Mouse (Mus musculus) forebrain, embryonic 12.5 days (tissue): ENCODE measurements at regions not wholly inside any gene's neighbourhood (a gene's known extent, or its start where the extent isn't known, plus 50 kb on each side); places are given as distances from the start of the nearest gene placed in this dataset.

Experiments
- ATAC-seq: fragments of 200-750 bp; cut with Nextera tagmentation; 2 replicates; pipeline ENCODE4 v1.8.0; 2017; ENCODE audit warnings: moderate TSS enrichment; ENCODE audit not compliant: low FRiP score
- H3K27ac ChIP-seq: fragments of 300-500 bp; sonication (generic); 2 replicates; pipeline ENCODE4 v1.5.1; 2016; ENCODE audit warnings: mild to moderate bottlenecking
- H3K27me3 ChIP-seq: fragments of 300-500 bp; sonication (generic); 2 replicates; pipeline ENCODE4 v1.6.1; 2016; ENCODE audit warnings: mild to moderate bottlenecking
- H3K36me3 ChIP-seq: fragments of 300-500 bp; sonication (generic); replicated peaks from 2 replicates; pipeline ENCODE4 v1.6.1; 2016; ENCODE audit warnings: mild to moderate bottlenecking
- H3K4me1 ChIP-seq: fragments of 300-500 bp; sonication (generic); 2 replicates; pipeline ENCODE4 v1.6.1; 2016
- H3K4me2 ChIP-seq: fragments of 300-500 bp; sonication (generic); 2 replicates; pipeline ENCODE4 v1.6.1; 2016; ENCODE audit warnings: mild to moderate bottlenecking, moderate library complexity
- H3K4me3 ChIP-seq: fragments of 300-500 bp; sonication (generic); replicated peaks from 2 replicates; pipeline ENCODE4 v1.5.1; 2016; ENCODE audit warnings: mild to moderate bottlenecking
- H3K9ac ChIP-seq: fragments of 300-500 bp; sonication (generic); 2 replicates; pipeline ENCODE4 v1.6.1; 2016; ENCODE audit warnings: mild to moderate bottlenecking
- H3K9me3 ChIP-seq: fragments of 300-500 bp; sonication (generic); 2 replicates; pipeline ENCODE4 v1.6.1; 2016
- WGBS: fragments of 180-500 bp; shearing (Covaris S2); methylation state at CpG from one replicate; pipeline ENCODE4 v1.1.7; 2016; 5-methylcytosine and 5-hydroxymethylcytosine counted together

DNA sequence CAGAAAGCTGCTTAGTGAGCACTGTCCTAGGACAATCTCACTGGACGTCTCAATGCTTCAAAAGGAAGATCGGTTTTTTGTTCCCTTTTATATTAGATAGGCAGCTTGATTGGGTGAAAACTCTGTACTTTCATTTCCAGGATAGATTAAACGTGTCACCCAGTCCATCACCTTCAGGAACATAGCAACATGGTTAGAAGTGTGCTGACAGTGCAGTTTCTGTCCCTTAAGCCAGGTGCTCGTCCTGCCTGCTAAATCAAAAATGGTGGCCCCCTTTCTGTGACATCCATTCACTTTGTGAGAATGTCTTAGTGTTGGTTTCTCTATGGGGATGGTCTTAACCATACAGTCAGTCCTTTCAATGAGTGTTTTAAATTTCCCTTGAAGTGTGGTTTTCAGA is 160.9 kb upstream of the Sh3bp4 start:
- Histone ChIP-seq H3K4me2 (no peak overlapping the region), H3K9ac (no peak overlapping the region), H3K9me3 (0 out of 2 replicates have a peak, but pooled peaks cover 5% of the 10 kb centered on the region), H3K27ac (no peak overlapping the region), H3K4me1 (peaks cover 15% of the 10 kb centered on the region), H3K4me3 (no peak overlapping the region), H3K36me3 (no peaks in the 10 kb centered on the region), H3K27me3 (no peaks in the 10 kb centered on the region)
- no peak for ATAC-seq
- WGBS: 72% methylated on average over 4 of the region's 4 CpGs

DNA sequence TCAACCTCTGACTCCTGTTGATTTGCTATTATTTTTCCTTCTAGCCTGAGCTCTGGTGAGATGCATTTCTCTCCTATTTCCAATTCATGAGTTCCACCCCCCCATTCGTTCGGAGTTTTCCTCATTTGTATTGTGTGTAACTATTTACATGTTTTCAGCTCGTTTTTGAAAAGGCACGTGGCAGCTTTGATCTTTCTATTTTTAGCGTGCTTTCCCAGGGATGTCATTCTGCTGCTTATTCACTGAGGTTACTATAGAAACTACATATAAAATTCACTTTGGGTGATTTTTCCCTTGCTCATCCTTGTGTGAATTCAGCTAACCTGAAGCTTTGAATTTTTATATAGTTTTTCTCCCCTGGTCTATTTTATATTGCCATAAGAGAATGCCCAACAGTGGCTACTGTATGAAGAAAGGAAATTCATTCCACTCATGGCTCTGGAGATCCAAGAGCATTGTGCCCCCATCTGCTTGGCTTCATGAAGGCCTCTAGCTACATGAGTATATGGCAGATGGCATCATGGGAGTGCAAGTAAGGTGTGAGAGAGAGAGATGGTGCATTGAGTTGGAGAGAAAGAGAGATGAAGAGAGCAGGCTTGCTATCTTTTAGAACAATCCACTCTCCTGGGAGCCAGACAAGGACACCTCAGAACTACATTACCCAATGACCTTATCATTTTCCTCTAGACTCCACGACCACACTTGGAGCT is 160.2 kb upstream of the Sh3bp4 start:
- H3K9me3 ChIP-seq: 0 out of 2 replicates have a peak, but pooled peaks cover 9% of the 10 kb centered on the region
- WGBS: 23% methylated on average over 6 of the region's 6 CpGs
- H3K4me3 ChIP-seq: no peak overlapping the region
- H3K27ac ChIP-seq: no peak overlapping the region
- H3K36me3 ChIP-seq: no peaks in the 10 kb centered on the region
- H3K4me2 ChIP-seq: no peak overlapping the region
- no peak overlapping the region for H3K9ac ChIP-seq
- ATAC-seq: no peak
- H3K27me3 ChIP-seq: no peaks in the 10 kb centered on the region
- H3K4me1 ChIP-seq: peaks cover 15% of the 10 kb centered on the region

DNA sequence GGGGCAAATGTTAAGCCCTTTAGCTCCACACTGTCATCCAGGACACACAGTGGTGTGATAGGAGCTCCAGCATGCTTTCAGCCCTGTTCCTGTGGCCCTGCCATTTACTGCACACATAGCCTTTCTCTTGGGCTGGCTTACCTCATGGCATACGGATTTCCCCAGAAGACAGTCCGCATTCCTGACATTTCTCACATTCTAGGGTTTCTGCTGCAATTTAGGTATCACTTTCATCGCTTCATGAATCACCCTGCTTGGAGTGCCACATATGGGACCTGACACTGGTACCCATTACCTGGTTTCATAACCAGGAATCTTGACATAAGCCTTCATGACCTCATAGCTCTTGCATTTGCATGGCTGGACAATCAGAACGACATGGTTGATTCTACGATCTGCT is 158.5 kb upstream of the Sh3bp4 start:
- no peak overlapping the region for H3K4me2 ChIP-seq
- WGBS: 85% methylated on average over 5 of the region's 5 CpGs

DNA sequence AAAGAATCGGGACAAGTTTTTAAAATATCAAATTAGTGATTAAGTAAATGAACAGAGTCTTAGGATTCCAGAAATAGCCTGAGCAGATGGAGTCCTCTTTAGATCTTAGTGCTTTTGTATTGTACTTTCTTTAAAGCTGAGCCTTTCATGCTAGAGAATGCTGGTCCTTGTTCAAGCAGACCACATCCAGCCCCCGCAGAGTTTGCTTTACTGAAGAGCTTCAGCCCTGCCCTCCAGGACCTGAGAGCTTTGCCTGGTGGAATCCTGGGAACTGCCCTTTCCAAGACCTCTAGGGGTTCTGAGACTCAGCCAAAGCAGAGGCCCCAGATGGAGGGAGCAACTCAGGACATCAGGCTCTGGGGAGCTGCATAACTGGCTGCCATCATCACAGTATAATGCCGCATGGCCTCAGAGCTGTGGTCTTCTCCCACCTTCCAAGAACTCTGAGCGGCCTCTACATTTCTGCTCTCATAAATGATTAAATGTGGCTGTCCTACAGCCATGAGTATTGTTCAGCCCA is 153.6 kb upstream of the Sh3bp4 start:
- ATAC-seq: no peak
- Histone ChIP-seq H3K4me3 (no peak overlapping the region), H3K4me2 (no peak overlapping the region), H3K36me3 (no peaks in the 10 kb centered on the region), H3K27ac (no peak overlapping the region), H3K9ac (no peak overlapping the region), H3K4me1 (0 out of 2 replicates have a peak, but pooled peaks cover 4% of the 10 kb centered on the region), H3K9me3 (0 out of 2 replicates have a peak, but pooled peaks cover 9% of the 10 kb centered on the region), H3K27me3 (peaks cover 2% of the 10 kb centered on the region; the same call in 1 of the 2 replicates)
- WGBS: 70% methylated on average over 4 of the region's 4 CpGs

More for the DNA sequence above, 158.5 kb upstream of the Sh3bp4 start:
- peaks cover 18% of the 10 kb centered on the region for H3K4me1 ChIP-seq
- H3K9ac ChIP-seq: no peak overlapping the region
- no peak for ATAC-seq
- 0 out of 2 replicates have a peak, but pooled peaks cover 9% of the 10 kb centered on the region for H3K9me3 ChIP-seq
- no peak overlapping the region for H3K4me3 ChIP-seq
- no peaks in the 10 kb centered on the region for H3K27me3 ChIP-seq
- no peak overlapping the region for H3K27ac ChIP-seq
- no peaks in the 10 kb centered on the region for H3K36me3 ChIP-seq

DNA sequence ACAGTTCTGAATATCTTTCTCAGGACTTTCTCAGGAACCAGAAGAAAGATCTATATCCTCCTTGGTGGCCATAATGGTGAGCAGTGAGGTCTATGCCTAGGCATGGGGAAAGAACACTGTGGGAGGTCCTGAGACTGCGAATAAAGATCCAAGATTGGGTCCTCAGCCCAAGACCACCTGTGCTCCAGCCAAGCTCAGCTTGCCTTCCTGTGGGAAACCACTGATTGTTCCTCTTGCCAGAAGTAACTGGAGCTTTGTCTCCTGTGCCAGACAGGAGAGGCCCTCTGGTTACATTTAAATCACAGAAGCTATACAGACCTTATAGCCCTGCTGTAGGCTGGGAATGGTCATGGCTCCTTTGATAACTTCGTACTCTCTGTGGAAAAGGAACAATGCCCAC is 148.8 kb upstream of the Sh3bp4 start:
- peaks cover 16% of the 10 kb centered on the region for H3K27me3 ChIP-seq
- no peak overlapping the region for H3K9ac ChIP-seq
- 64% methylated on average over 2 of the region's 2 CpGs for WGBS
- H3K9me3 ChIP-seq: no peaks in the 10 kb centered on the region
- H3K27ac ChIP-seq: no peak overlapping the region
- H3K36me3 ChIP-seq: no peaks in the 10 kb centered on the region
- no peak for ATAC-seq
- H3K4me3 ChIP-seq: no peak overlapping the region
- H3K4me2 ChIP-seq: no peak overlapping the region
- H3K4me1 ChIP-seq: peaks cover 16% of the 10 kb centered on the region

DNA sequence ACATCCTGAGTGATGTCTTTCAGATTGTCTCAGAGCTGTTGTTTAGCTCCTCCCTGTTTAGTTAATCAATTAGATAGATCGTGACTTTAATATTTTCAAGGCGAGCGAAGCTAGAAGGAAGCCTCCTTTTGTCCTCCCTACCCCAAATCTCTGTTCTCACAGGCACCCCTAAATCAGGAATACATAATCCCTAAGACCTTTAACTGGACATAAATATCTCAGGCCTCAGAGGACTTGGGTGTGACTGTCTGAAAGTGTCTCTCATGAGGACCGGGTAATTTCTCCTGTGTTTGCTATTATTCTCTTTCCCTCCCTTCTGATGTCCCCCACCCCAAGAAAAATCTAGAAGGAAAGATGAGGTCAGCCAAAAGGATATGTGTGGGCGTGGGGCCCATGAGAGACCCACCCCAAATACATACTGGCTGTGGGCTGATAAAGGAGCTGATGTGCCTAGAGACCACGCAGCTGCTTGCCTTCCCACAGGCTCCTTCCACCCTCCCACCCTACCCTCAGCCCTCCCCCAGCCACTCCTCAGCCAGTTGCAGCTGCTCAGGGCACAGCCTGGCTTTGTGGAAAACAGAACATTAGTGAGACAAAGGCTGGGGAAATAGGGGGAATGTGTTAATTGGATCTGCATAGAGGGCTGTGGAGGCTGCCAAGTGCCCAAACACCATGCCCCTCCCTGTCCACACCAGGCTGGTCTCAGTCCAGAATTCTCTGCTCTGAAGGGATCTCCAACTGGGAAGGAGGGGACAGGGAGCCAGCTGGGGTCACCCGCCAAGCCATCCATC is 146.2 kb upstream of the Sh3bp4 start:
- peaks cover 12% of the 10 kb centered on the region for H3K4me1 ChIP-seq
- H3K27ac ChIP-seq: peak overlapping the region; percentile 73
- 51% methylated on average over 7 of the region's 7 CpGs for WGBS
- H3K9me3 ChIP-seq: peaks cover 6% of the 10 kb centered on the region; the same call in 1 of the 2 replicates
- no peak overlapping the region for H3K4me2 ChIP-seq
- peak overlapping the region; percentile 17; the same call in 1 of the 2 replicates for H3K9ac ChIP-seq
- peak; percentile 96 for ATAC-seq
- no peak overlapping the region for H3K4me3 ChIP-seq
- peaks cover 17% of the 10 kb centered on the region for H3K27me3 ChIP-seq
- H3K36me3 ChIP-seq: no peaks in the 10 kb centered on the region

DNA sequence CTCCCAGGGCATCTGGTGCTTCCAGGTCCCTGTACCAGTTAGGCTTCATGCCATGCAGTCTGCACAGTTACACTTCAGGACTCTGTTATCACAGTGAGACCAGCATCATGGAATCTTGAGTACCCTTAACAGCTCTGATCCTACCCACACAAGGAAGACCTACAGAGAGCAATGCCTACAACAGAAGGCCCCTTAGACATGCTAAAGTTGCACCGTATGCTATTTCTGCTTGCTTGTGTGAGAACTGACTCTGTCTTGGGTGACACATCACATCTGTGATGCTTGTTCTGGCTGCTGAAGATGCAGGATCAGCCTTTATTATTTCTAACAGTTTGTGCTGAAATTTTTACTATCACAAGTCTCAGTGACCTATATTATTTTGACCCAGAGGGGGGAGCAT is 135.0 kb upstream of the Sh3bp4 start:
- Histone ChIP-seq H3K4me3 (no peak overlapping the region), H3K27ac (no peak overlapping the region), H3K36me3 (no peaks in the 10 kb centered on the region), H3K4me2 (no peak overlapping the region), H3K9me3 (no peaks in the 10 kb centered on the region), H3K4me1 (peaks cover 7% of the 10 kb centered on the region; the same call in 1 of the 2 replicates), H3K9ac (no peak overlapping the region), H3K27me3 (no peaks in the 10 kb centered on the region)
- no peak for ATAC-seq
- 97% methylated on average over 1 of the region's 1 CpGs for WGBS

DNA sequence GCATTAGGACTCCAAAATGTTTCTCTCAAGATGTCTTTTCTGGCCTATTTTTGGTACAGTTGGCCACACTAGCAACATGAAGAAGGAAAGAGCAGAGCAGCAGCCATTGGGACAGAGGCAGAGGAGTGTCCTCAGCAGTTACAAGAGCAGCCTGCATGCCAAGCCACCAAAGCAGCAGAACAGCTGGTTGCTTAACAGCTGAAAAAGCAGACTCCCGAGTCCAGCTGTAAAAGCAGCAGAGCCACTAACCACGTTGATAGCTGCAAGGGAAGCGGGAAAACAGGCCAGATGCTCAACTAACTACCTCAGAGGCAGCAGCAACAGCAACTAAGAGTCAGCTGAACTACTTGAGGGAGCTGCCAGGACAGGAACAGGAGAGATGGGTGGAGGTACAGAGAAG is 134.4 kb upstream of the Sh3bp4 start:
- no peak overlapping the region for H3K27ac ChIP-seq
- H3K9ac ChIP-seq: no peak overlapping the region
- no peaks in the 10 kb centered on the region for H3K9me3 ChIP-seq
- H3K4me2 ChIP-seq: no peak overlapping the region
- H3K27me3 ChIP-seq: no peaks in the 10 kb centered on the region
- H3K4me1 ChIP-seq: peaks cover 7% of the 10 kb centered on the region; the same call in 1 of the 2 replicates
- no peak for ATAC-seq
- WGBS: 86% methylated on average over 3 of the region's 3 CpGs
- no peak overlapping the region for H3K4me3 ChIP-seq
- no peaks in the 10 kb centered on the region for H3K36me3 ChIP-seq

DNA sequence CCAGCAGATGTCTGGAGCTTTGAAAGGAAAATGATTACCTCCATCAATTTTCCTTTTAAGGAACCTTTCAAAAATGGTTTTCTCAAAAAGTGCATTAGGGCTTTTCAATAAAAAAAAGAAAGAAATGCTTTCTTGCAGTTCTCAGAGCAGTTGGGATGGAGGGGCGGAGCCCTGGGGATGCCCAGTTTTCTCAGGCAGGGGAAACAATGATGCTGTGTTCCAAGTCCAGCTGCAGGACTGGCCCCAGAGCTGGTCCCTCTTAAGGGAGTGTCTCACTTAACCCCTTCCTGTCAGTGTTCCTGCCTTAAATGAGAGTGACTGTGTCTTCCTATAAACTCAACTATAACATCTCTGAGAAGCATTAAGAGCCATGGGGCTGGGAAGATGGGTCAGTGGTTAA is 132.9 kb upstream of the Sh3bp4 start:
- Histone ChIP-seq H3K4me3 (no peak overlapping the region), H3K27ac (no peak overlapping the region), H3K27me3 (no peaks in the 10 kb centered on the region), H3K4me1 (peaks cover 7% of the 10 kb centered on the region; the same call in 1 of the 2 replicates), H3K4me2 (no peak overlapping the region), H3K9me3 (no peaks in the 10 kb centered on the region), H3K9ac (no peak overlapping the region), H3K36me3 (no peaks in the 10 kb centered on the region)
- ATAC-seq: no peak; the same call in 1 of the 2 replicates
- 37% methylated on average over 1 of the region's 1 CpGs for WGBS

DNA sequence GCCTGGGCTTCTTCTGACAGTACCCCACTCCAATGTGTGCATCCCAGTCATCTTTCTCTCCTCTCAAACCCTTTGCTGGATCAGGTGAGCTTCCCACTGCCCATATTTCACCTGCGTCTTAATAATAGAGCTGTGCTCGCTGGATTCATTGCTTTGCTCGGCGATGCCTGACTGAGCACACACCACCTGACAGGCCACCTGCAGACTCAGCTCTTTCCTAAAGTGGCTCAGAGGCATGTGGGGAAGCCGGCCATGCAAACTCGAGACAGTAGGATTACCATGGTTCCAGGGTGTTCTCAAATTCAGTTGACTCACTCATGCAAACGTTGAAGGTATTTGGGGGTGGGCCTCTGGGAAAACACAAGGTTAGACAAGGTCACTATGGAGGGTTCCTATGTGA is 131.8 kb upstream of the Sh3bp4 start:
- 51% methylated on average over 7 of the region's 7 CpGs for WGBS
- Histone ChIP-seq H3K27me3 (no peaks in the 10 kb centered on the region), H3K9ac (no peak overlapping the region), H3K9me3 (no peaks in the 10 kb centered on the region), H3K4me3 (no peak overlapping the region), H3K4me1 (peaks cover 7% of the 10 kb centered on the region; the same call in 1 of the 2 replicates), H3K27ac (0 out of 2 replicates have a peak overlapping the region, but pooled peaks have one; percentile 0), H3K36me3 (no peaks in the 10 kb centered on the region), H3K4me2 (no peak overlapping the region)
- ATAC-seq: no peak

DNA sequence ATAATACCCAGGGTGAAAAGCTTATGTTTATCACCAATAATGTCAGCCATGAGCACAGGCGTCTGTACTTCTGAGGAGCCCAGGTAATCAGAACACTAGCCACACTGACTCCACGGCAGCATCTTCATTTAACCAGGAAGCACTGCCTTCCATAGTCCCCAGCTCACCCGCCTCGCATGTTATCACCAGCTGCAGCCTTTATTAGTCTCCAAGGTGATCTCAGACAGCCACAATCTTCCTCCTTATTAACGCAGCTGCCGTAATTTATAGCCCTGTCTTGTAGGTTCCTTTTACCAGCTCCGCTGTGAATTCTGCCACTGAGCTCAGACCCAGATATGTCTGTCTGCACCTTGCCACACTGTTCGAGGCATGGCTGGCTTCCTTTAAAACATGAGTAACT is 127.2 kb upstream of the Sh3bp4 start:
- H3K4me1 ChIP-seq: no peaks in the 10 kb centered on the region
- H3K27ac ChIP-seq: no peak overlapping the region
- H3K4me2 ChIP-seq: no peak overlapping the region
- no peak for ATAC-seq
- 78% methylated on average over 8 of the region's 8 CpGs for WGBS
- H3K9me3 ChIP-seq: no peaks in the 10 kb centered on the region
- no peak overlapping the region for H3K9ac ChIP-seq
- H3K4me3 ChIP-seq: no peak overlapping the region
- H3K27me3 ChIP-seq: no peaks in the 10 kb centered on the region
- H3K36me3 ChIP-seq: no peaks in the 10 kb centered on the region

DNA sequence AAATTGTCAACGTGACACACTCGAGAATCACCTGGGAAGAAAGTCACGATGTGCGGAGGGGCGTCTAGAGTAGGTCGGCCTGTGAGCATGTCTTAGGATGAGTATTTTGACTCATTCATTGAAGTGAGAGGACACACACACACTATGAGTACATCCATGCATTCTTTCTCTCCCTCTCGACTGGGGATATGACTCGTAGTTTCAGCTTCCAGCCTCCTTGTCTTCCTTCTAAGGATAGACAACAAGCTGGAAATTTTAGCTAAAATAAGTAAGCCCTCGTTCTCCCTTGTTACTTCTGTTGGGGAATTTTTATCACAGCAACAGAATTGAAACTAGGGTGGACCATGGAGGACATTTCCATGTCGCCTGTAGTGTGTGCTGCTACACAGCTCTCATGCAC is 124.3 kb upstream of the Sh3bp4 start:
- WGBS: 91% methylated on average over 10 of the region's 10 CpGs

More for the DNA sequence above, 124.3 kb upstream of the Sh3bp4 start:
- Histone ChIP-seq H3K9me3 (peaks cover 4% of the 10 kb centered on the region; the same call in 1 of the 2 replicates), H3K36me3 (no peaks in the 10 kb centered on the region), H3K4me3 (no peak overlapping the region), H3K4me1 (no peaks in the 10 kb centered on the region), H3K27ac (no peak overlapping the region), H3K27me3 (no peaks in the 10 kb centered on the region), H3K9ac (no peak overlapping the region), H3K4me2 (no peak overlapping the region)
- no peak for ATAC-seq
